Mouse (Mus musculus): ENCODE measurements around the gene C2cd3. TPM values are rescaled to one million over a fixed set of nuclear protein-coding genes. Genes with fewer than 3 reads are reported as not detected.

Gene C2cd3
- polyA plus RNA-seq, 1 experiment from 2014 or later, result 14.0 TPM

- WGBS (ENCODE audit: insufficient replicate concordance), result 51% methylated on average over 6 of the region's 6 CpGs
- no peak overlapping the region for H3K27ac ChIP-seq
- no peaks in the 10 kb centered on the region for H3K9me3 ChIP-seq (replicated peaks)
- no peaks in the 10 kb centered on the region for H3K27me3 ChIP-seq (replicated peaks)
- H3K4me3 ChIP-seq, result no peak overlapping the region
- no peak overlapping the region for H3K9ac ChIP-seq
- H3K36me3 ChIP-seq, result no peaks in the 10 kb centered on the region
- peaks cover 20% of the 10 kb centered on the region for H3K4me1 ChIP-seq
- H3K4me2 ChIP-seq, result no peak overlapping the region
- no peak for ATAC-seq
Observed at GRCm38 (mm10) chr7:100364888-100365287, 7.1 kb upstream of the C2cd3 start.

GRCm38 (mm10) chr7:100372452-100372980 is 483 bp downstream of the C2cd3 start:
- Histone ChIP-seq H3K9me3 (replicated peaks) (no peaks in the 10 kb centered on the region), H3K4me1 (peaks cover 33% of the 10 kb centered on the region), H3K9ac (peak overlapping the region; percentile 91), H3K36me3 (peaks cover 30% of the 10 kb centered on the region), H3K4me3 (peak overlapping the region; percentile 83), H3K27ac (peak overlapping the region; percentile 94), H3K4me2 (peak overlapping the region; percentile 85), H3K27me3 (replicated peaks) (no peaks in the 10 kb centered on the region)
- 6% methylated on average over 17 of the region's 17 CpGs for WGBS (ENCODE audit: insufficient replicate concordance)
- no peak for ATAC-seq

GRCm38 (mm10) chr7:100378257-100378656 is 6.2 kb downstream of the C2cd3 start:
- H3K9ac ChIP-seq, result no peak overlapping the region
- WGBS (ENCODE audit: insufficient replicate concordance), result 71% methylated on average over 2 of the region's 2 CpGs
- ATAC-seq, result no peak
- H3K9me3 ChIP-seq (replicated peaks), result no peaks in the 10 kb centered on the region
- H3K4me2 ChIP-seq, result no peak overlapping the region
- H3K4me1 ChIP-seq, result peaks cover 7% of the 10 kb centered on the region
- H3K27ac ChIP-seq, result no peak overlapping the region
- peaks cover 76% of the 10 kb centered on the region for H3K36me3 ChIP-seq
- no peak overlapping the region for H3K4me3 ChIP-seq
- H3K27me3 ChIP-seq (replicated peaks), result no peaks in the 10 kb centered on the region

- Histone ChIP-seq H3K27me3 (replicated peaks) (no peaks in the 10 kb centered on the region), H3K27ac (no peak overlapping the region), H3K9ac (no peak overlapping the region), H3K4me2 (no peak overlapping the region), H3K9me3 (replicated peaks) (no peaks in the 10 kb centered on the region), H3K36me3 (peaks cover 74% of the 10 kb centered on the region), H3K4me1 (no peaks in the 10 kb centered on the region), H3K4me3 (no peak overlapping the region)
- ATAC-seq, result no peak
Observed at GRCm38 (mm10) chr7:100381161-100381560, 9.1 kb downstream of the C2cd3 start.

GRCm38 (mm10) chr7:100383207-100383606 is 11.2 kb downstream of the C2cd3 start:
- H3K4me3 ChIP-seq, result no peak overlapping the region
- no peak overlapping the region for H3K4me2 ChIP-seq
- H3K27ac ChIP-seq, result no peak overlapping the region
- no peak overlapping the region for H3K9ac ChIP-seq
- peaks cover 69% of the 10 kb centered on the region for H3K36me3 ChIP-seq
- H3K4me1 ChIP-seq, result no peaks in the 10 kb centered on the region
- H3K27me3 ChIP-seq (replicated peaks), result no peaks in the 10 kb centered on the region
- WGBS (ENCODE audit: insufficient replicate concordance), result 78% methylated on average over 2 of the region's 2 CpGs
- no peak for ATAC-seq
- H3K9me3 ChIP-seq (replicated peaks), result no peaks in the 10 kb centered on the region

GRCm38 (mm10) chr7:100388174-100388573 is 16.1 kb downstream of the C2cd3 start:
- WGBS (ENCODE audit: insufficient replicate concordance), result 89% methylated on average over 2 of the region's 2 CpGs
- no peaks in the 10 kb centered on the region for H3K9me3 ChIP-seq (replicated peaks)
- peaks cover 74% of the 10 kb centered on the region for H3K36me3 ChIP-seq
- no peak overlapping the region for H3K27ac ChIP-seq
- H3K4me3 ChIP-seq, result no peak overlapping the region
- no peak overlapping the region for H3K4me2 ChIP-seq
- H3K4me1 ChIP-seq, result no peaks in the 10 kb centered on the region
- ATAC-seq, result no peak
- no peaks in the 10 kb centered on the region for H3K27me3 ChIP-seq (replicated peaks)
- no peak overlapping the region for H3K9ac ChIP-seq

GRCm38 (mm10) chr7:100390166-100390565 is 18.1 kb downstream of the C2cd3 start:
- 87% methylated on average over 8 of the region's 8 CpGs for WGBS (ENCODE audit: insufficient replicate concordance)
- no peak for ATAC-seq

GRCm38 (mm10) chr7:100392265-100392664 is 20.2 kb downstream of the C2cd3 start:
- H3K4me2 ChIP-seq, result no peak overlapping the region
- no peak overlapping the region for H3K4me3 ChIP-seq
- 79% methylated on average over 2 of the region's 2 CpGs for WGBS (ENCODE audit: insufficient replicate concordance)
- H3K36me3 ChIP-seq, result peaks cover 87% of the 10 kb centered on the region
- no peaks in the 10 kb centered on the region for H3K27me3 ChIP-seq (replicated peaks)
- no peak overlapping the region for H3K27ac ChIP-seq
- H3K9me3 ChIP-seq (replicated peaks), result no peaks in the 10 kb centered on the region
- no peaks in the 10 kb centered on the region for H3K4me1 ChIP-seq
- H3K9ac ChIP-seq, result no peak overlapping the region
- ATAC-seq, result no peak

More at GRCm38 (mm10) chr7:100390166-100390565, 18.1 kb downstream of the C2cd3 start:
- no peak overlapping the region for H3K27ac ChIP-seq
- no peak overlapping the region for H3K4me3 ChIP-seq
- H3K9me3 ChIP-seq (replicated peaks), result no peaks in the 10 kb centered on the region
- peaks cover 75% of the 10 kb centered on the region for H3K36me3 ChIP-seq
- H3K9ac ChIP-seq, result no peak overlapping the region
- H3K4me1 ChIP-seq, result no peaks in the 10 kb centered on the region
- H3K4me2 ChIP-seq, result no peak overlapping the region
- no peaks in the 10 kb centered on the region for H3K27me3 ChIP-seq (replicated peaks)

- no peaks in the 10 kb centered on the region for H3K9me3 ChIP-seq (replicated peaks)
- ATAC-seq, result no peak
- H3K27ac ChIP-seq, result no peak overlapping the region
- H3K4me1 ChIP-seq, result no peaks in the 10 kb centered on the region
- H3K4me2 ChIP-seq, result no peak overlapping the region
- no peak overlapping the region for H3K4me3 ChIP-seq
- H3K27me3 ChIP-seq (replicated peaks), result no peaks in the 10 kb centered on the region
- H3K36me3 ChIP-seq, result peaks cover 78% of the 10 kb centered on the region
- H3K9ac ChIP-seq, result no peak overlapping the region
- WGBS (ENCODE audit: insufficient replicate concordance), result 78% methylated on average over 8 of the region's 8 CpGs
Observed at GRCm38 (mm10) chr7:100399231-100399913, 27.3 kb downstream of the C2cd3 start.

GRCm38 (mm10) chr7:100400899-100401539 is 29.0 kb downstream of the C2cd3 start:
- Histone ChIP-seq H3K4me1 (no peaks in the 10 kb centered on the region), H3K27me3 (replicated peaks) (no peaks in the 10 kb centered on the region), H3K9ac (no peak overlapping the region), H3K36me3 (peaks cover 74% of the 10 kb centered on the region), H3K4me2 (no peak overlapping the region), H3K4me3 (no peak overlapping the region), H3K27ac (no peak overlapping the region), H3K9me3 (replicated peaks) (no peaks in the 10 kb centered on the region)
- ATAC-seq, result no peak
- WGBS (ENCODE audit: insufficient replicate concordance), result 68% methylated on average over 4 of the region's 4 CpGs

- Histone ChIP-seq H3K9ac (no peak overlapping the region), H3K4me3 (no peak overlapping the region), H3K36me3 (peaks cover 74% of the 10 kb centered on the region), H3K27ac (no peak overlapping the region), H3K9me3 (replicated peaks) (no peaks in the 10 kb centered on the region), H3K27me3 (replicated peaks) (no peaks in the 10 kb centered on the region), H3K4me1 (no peaks in the 10 kb centered on the region), H3K4me2 (no peak overlapping the region)
- ATAC-seq, result no peak
- 87% methylated on average over 4 of the region's 4 CpGs for whole genome bisulfite sequencing (ENCODE audit: insufficient replicate concordance)
Observed at GRCm38 (mm10) chr7:100402715-100403114, 30.7 kb downstream of the C2cd3 start.

GRCm38 (mm10) chr7:100407677-100408076 is 35.6 kb downstream of the C2cd3 start:
- H3K27ac ChIP-seq, result no peak overlapping the region
- no peak overlapping the region for H3K4me3 ChIP-seq
- H3K4me2 ChIP-seq, result no peak overlapping the region
- WGBS (ENCODE audit: insufficient replicate concordance), result 90% methylated on average over 5 of the region's 5 CpGs
- ATAC-seq, result no peak
- no peaks in the 10 kb centered on the region for H3K4me1 ChIP-seq
- H3K36me3 ChIP-seq, result peaks cover 87% of the 10 kb centered on the region
- no peaks in the 10 kb centered on the region for H3K9me3 ChIP-seq (replicated peaks)
- H3K9ac ChIP-seq, result no peak overlapping the region
- no peaks in the 10 kb centered on the region for H3K27me3 ChIP-seq (replicated peaks)

Data from liver, embryonic 12.5 days (tissue).